Mouse (Mus musculus): ENCODE results near the gene Syt6. TPM values are rescaled to one million over a fixed set of nuclear protein-coding genes. Genes with fewer than 3 reads are reported as not detected.

Syt6 gene
- 0.74 and 2.3 TPM in 2 replicates for polyA plus RNA-seq (2016; fragmentation: Nextera tagmentation; extraction: Ambion mirVana)

GRCm38 (mm10) chr3:103575156-103575892 lies at the start of gene Syt6:
Gene Syt6 (plus strand): TSS chr3:103575231.
- peak within 1 kb of the TSS; percentile 67 for H3K4me3 ChIP-seq
- H3K27ac ChIP-seq (replicated peaks): peak within 1 kb of the TSS; percentile 77
- H3K4me1 ChIP-seq: peaks cover 45% of the 10 kb centered on the region
- peak; percentile 46 for DNase-seq (ENCODE audit: low spot score)
- H3K36me3 ChIP-seq: no peaks in the 10 kb centered on the region
- peaks cover 81% of the 10 kb centered on the region for H3K27me3 ChIP-seq (ENCODE audit: low read depth, poor library complexity, severe bottlenecking)
- 1% methylated on average over 43 of the region's 44 CpGs for WGBS
- H3K9me3 ChIP-seq (replicated peaks): no peaks in the 10 kb centered on the region

- Histone ChIP-seq H3K4me3 (no peak overlapping the region), H3K9me3 (replicated peaks) (no peaks in the 10 kb centered on the region), H3K27me3 (ENCODE audit: low read depth, poor library complexity, severe bottlenecking) (no peaks in the 10 kb centered on the region), H3K27ac (replicated peaks) (no peak overlapping the region), H3K4me1 (peaks cover 3% of the 10 kb centered on the region; the same call in 1 of the 2 replicates), H3K36me3 (no peaks in the 10 kb centered on the region)
- DNase-seq (ENCODE audit: low spot score): no peak
- 81% methylated on average over 4 of the region's 4 CpGs for WGBS
Measured at GRCm38 (mm10) chr3:103526201-103526704, 48.8 kb upstream of the Syt6 start.

DNA sequence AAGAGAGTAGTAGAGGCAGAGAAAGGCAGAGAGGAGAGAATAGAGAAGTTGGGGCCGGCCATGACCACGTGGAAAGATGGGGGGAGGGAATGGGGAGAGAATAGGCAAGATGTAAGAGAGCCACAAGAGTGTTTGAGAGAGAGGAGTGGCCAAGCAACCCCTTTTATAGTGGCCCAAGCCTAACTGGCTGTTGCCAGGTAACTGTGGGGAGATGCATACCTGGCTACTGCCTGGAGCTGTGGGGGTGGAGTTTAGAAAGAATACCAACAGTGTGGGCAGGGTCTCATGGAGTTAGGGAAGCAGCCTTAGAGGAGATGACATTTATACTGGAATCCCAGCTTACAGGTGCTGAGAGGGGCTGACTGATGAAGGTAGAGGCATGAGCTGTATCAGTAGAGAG lies 48.2 kb upstream of the Syt6 start:
- Histone ChIP-seq H3K27me3 (ENCODE audit: low read depth, poor library complexity, severe bottlenecking) (no peaks in the 10 kb centered on the region), H3K4me3 (no peak overlapping the region), H3K9me3 (replicated peaks) (no peaks in the 10 kb centered on the region), H3K4me1 (peaks cover 3% of the 10 kb centered on the region; the same call in 1 of the 2 replicates), H3K36me3 (no peaks in the 10 kb centered on the region), H3K27ac (replicated peaks) (no peak overlapping the region)
- WGBS: 26% methylated on average over 2 of the region's 2 CpGs
- no peak for DNase-seq (ENCODE audit: low spot score)

GRCm38 (mm10) chr3:103534036-103534435 lies 41.0 kb upstream of the Syt6 start:
- no peaks in the 10 kb centered on the region for H3K9me3 ChIP-seq (replicated peaks)
- H3K27me3 ChIP-seq (ENCODE audit: low read depth, poor library complexity, severe bottlenecking): peaks cover 11% of the 10 kb centered on the region
- no peaks in the 10 kb centered on the region for H3K36me3 ChIP-seq
- no peak overlapping the region for H3K4me3 ChIP-seq
- WGBS: 94% methylated on average over 9 of the region's 9 CpGs
- H3K27ac ChIP-seq (replicated peaks): no peak overlapping the region
- peaks cover 18% of the 10 kb centered on the region for H3K4me1 ChIP-seq
- no peak for DNase-seq (ENCODE audit: low spot score)

DNA sequence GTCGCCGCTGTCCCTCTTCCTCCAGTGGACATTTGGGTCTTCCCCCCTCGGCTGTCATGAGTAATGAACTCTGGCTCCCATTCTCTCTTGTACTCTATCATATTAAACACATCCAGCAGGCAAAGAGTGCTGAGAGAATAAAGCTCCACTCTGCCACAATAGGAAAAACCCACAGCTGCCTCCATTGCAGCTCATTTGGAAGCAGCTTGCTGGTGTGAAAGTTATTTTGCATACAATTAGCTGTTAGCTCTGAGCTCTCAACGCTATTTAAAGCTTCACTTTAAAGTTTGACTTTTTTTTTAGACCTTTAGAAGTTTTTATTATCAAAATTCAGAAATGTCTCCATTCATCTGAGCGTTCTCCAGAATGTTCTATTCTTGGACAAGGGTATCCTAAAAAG lies 39.8 kb upstream of the Syt6 start:
- Histone ChIP-seq H3K27ac (replicated peaks) (no peak overlapping the region), H3K9me3 (replicated peaks) (no peaks in the 10 kb centered on the region), H3K36me3 (no peaks in the 10 kb centered on the region), H3K4me3 (no peak overlapping the region), H3K4me1 (peaks cover 18% of the 10 kb centered on the region), H3K27me3 (ENCODE audit: low read depth, poor library complexity, severe bottlenecking) (peaks cover 17% of the 10 kb centered on the region)
- DNase-seq (ENCODE audit: low spot score): no peak
- WGBS: 70% methylated on average over 5 of the region's 5 CpGs

DNA sequence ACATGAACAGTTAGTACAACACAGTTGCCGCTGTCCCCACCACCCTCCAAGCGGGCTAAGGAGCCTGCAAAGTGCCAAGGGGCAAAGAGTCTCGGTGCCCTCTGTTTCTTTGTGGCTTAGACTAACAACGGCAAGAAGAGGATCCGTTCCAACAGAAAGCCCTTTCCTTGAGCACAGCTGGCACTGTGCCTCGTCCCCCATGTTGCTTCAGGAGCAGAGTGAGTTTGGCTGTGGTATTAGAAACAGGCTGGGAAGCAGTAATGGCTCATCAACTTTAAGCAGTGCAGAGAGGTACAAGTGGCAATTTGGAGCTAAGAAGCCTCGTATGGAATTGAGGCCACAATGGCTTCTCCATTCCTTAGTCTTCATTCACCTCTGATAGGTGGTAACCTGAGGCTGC lies 35.9 kb upstream of the Syt6 start:
- H3K4me3 ChIP-seq: no peak overlapping the region
- H3K27me3 ChIP-seq (ENCODE audit: low read depth, poor library complexity, severe bottlenecking): peaks cover 17% of the 10 kb centered on the region
- WGBS: 91% methylated on average over 7 of the region's 7 CpGs
- H3K27ac ChIP-seq (replicated peaks): no peak overlapping the region
- H3K9me3 ChIP-seq (replicated peaks): no peaks in the 10 kb centered on the region; the same call in 1 of the 2 replicates
- H3K4me1 ChIP-seq: peaks cover 25% of the 10 kb centered on the region
- DNase-seq (ENCODE audit: low spot score): no peak
- no peaks in the 10 kb centered on the region for H3K36me3 ChIP-seq

DNA sequence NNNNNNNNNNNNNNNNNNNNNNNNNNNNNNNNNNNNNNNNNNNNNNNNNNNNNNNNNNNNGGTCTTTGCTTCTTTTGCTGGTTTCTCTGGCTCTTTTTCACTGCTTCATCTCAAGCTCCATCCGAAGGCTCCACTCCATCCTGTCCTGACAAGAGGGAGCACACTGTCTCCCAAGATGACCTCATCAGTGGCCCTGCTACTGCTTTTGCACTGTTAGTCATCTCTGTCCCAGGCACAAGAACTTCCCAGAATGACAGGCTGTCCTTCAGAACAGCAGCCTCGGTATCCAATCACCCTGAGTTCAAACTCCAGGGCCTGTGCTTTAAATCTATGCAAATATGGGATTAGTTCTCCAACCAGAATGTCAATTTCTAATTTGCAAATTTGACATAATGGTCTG lies 28.9 kb upstream of the Syt6 start:
- Histone ChIP-seq H3K4me3 (no peak overlapping the region), H3K27ac (replicated peaks) (no peak overlapping the region), H3K27me3 (ENCODE audit: low read depth, poor library complexity, severe bottlenecking) (no peaks in the 10 kb centered on the region), H3K4me1 (peaks cover 9% of the 10 kb centered on the region), H3K9me3 (replicated peaks) (no peaks in the 10 kb centered on the region; the same call in 1 of the 2 replicates), H3K36me3 (no peaks in the 10 kb centered on the region)
- whole genome bisulfite sequencing: 72% methylated on average over 2 of the region's 2 CpGs
- DNase-seq (ENCODE audit: low spot score): no peak

GRCm38 (mm10) chr3:103546626-103547025 lies 28.4 kb upstream of the Syt6 start:
- DNase-seq (ENCODE audit: low spot score): no peak
- Histone ChIP-seq H3K4me1 (peaks cover 9% of the 10 kb centered on the region), H3K36me3 (no peaks in the 10 kb centered on the region), H3K27me3 (ENCODE audit: low read depth, poor library complexity, severe bottlenecking) (no peaks in the 10 kb centered on the region), H3K9me3 (replicated peaks) (no peaks in the 10 kb centered on the region; the same call in 1 of the 2 replicates), H3K4me3 (no peak overlapping the region), H3K27ac (replicated peaks) (no peak overlapping the region)
- WGBS: 78% methylated on average over 3 of the region's 3 CpGs

DNA sequence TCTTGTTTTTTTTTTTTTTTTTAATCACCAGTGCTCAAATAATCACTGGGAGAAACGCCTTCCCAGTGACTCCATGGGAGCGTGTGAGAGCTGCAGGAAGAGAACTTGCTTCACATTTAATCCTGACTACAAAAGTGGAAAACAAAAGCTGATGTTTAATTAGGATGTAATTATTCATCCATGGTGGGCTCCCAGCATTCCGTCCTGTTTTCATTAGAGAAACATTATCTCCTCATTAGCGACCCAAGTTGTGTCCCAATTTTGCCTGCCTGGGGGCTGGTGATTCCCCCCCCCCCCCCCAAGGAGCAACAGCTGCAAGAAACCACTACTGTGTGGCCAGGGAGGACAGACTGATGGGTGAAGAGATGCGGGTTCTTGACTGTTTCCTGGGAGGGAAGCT lies 24.8 kb upstream of the Syt6 start:
- 60% methylated on average over 5 of the region's 5 CpGs for WGBS
- no peak overlapping the region for H3K27ac ChIP-seq (replicated peaks)
- H3K4me1 ChIP-seq: peaks cover 12% of the 10 kb centered on the region
- no peaks in the 10 kb centered on the region for H3K27me3 ChIP-seq (ENCODE audit: low read depth, poor library complexity, severe bottlenecking)
- DNase-seq (ENCODE audit: low spot score): no peak
- no peaks in the 10 kb centered on the region for H3K9me3 ChIP-seq (replicated peaks)
- H3K4me3 ChIP-seq: no peak overlapping the region
- H3K36me3 ChIP-seq: no peaks in the 10 kb centered on the region

DNA sequence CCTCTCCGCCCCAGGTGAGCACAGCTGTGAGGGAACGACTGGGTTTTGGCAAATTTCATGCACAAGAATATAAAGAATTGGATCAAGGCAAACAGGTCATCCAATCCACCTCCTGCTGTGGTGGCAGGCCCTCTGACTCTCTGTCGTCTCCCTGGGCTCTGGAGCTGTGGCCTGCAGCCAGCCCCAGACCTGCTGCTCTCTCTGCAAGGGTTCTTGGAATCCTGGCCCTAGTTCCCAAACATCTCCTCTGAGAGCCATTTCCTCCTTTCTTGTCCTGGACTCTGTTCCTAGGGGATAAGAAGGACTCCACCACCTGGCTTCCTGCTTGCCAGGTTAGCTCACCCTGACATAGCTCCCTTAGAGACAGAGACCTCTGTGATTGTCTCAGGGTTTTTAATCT lies 7.8 kb upstream of the Syt6 start:
- peaks cover 5% of the 10 kb centered on the region for H3K4me1 ChIP-seq
- DNase-seq (ENCODE audit: low spot score): no peak
- H3K27me3 ChIP-seq (ENCODE audit: low read depth, poor library complexity, severe bottlenecking): peaks cover 25% of the 10 kb centered on the region
- H3K9me3 ChIP-seq (replicated peaks): no peaks in the 10 kb centered on the region
- no peaks in the 10 kb centered on the region for H3K36me3 ChIP-seq
- no peak overlapping the region for H3K27ac ChIP-seq (replicated peaks)
- H3K4me3 ChIP-seq: no peak overlapping the region
- WGBS: 50% methylated on average over 3 of the region's 3 CpGs

GRCm38 (mm10) chr3:103572526-103572925 lies 2.5 kb upstream of the Syt6 start:
- Histone ChIP-seq H3K27me3 (ENCODE audit: low read depth, poor library complexity, severe bottlenecking) (peaks cover 78% of the 10 kb centered on the region), H3K27ac (replicated peaks) (no peak overlapping the region), H3K4me1 (peaks cover 47% of the 10 kb centered on the region), H3K9me3 (replicated peaks) (no peaks in the 10 kb centered on the region), H3K36me3 (no peaks in the 10 kb centered on the region), H3K4me3 (no peak overlapping the region)
- WGBS: 74% methylated on average over 4 of the region's 4 CpGs
- no peak for DNase-seq (ENCODE audit: low spot score)

GRCm38 (mm10) chr3:103573106-103573790 lies 1.8 kb upstream of the Syt6 start:
- WGBS: 1% methylated on average over 20 of the region's 20 CpGs
- DNase-seq (ENCODE audit: low spot score): no peak
- H3K27me3 ChIP-seq (ENCODE audit: low read depth, poor library complexity, severe bottlenecking): peaks cover 85% of the 10 kb centered on the region

GRCm38 (mm10) chr3:103573791-103574166 lies 1.3 kb upstream of the Syt6 start:
- whole genome bisulfite sequencing: 1% methylated on average over 14 of the region's 14 CpGs
- Histone ChIP-seq H3K27me3 (ENCODE audit: low read depth, poor library complexity, severe bottlenecking) (peaks cover 87% of the 10 kb centered on the region), H3K36me3 (no peaks in the 10 kb centered on the region), H3K9me3 (replicated peaks) (no peaks in the 10 kb centered on the region), H3K4me1 (peaks cover 47% of the 10 kb centered on the region), H3K4me3 (peak overlapping the region; percentile 38), H3K27ac (replicated peaks) (no peak overlapping the region)
- DNase-seq (ENCODE audit: low spot score): peak; percentile 79

More at GRCm38 (mm10) chr3:103573106-103573790, 1.8 kb upstream of the Syt6 start:
- H3K27ac ChIP-seq (replicated peaks): no peak overlapping the region
- H3K4me3 ChIP-seq: peak overlapping the region; percentile 38
- H3K36me3 ChIP-seq: no peaks in the 10 kb centered on the region
- H3K4me1 ChIP-seq: peaks cover 47% of the 10 kb centered on the region
- H3K9me3 ChIP-seq (replicated peaks): no peaks in the 10 kb centered on the region

All from midbrain, embryonic 10.5 days (tissue).